Mouse (Mus musculus) hindbrain, embryonic 16.5 days (tissue): ENCODE measurements around the gene Hormad2. TPM values are rescaled to one million over a fixed set of nuclear protein-coding genes. Genes with fewer than 3 reads are reported as not detected.

Source experiments
- polyA plus RNA-seq: library from polyadenylated mRNA; unstranded; fragments of >200 nt; fragmentation: Nextera tagmentation; extraction: Ambion mirVana; gene quantifications from 2 replicates; pipeline ENCODE4 v1.2.1, GENCODE M21; 2015

Gene Hormad2
- polyA plus RNA-seq, 1 experiment from 2014 or later, result 0.48 TPM

Other genes starting within 250 kb of the Hormad2 start
- gene Castor1, start 222.9 kb downstream of the Hormad2 start, polyA plus RNA-seq, result 6.7 and 7.4 TPM in 2 replicates
- not detected in 2 replicates for gene Osm, start 204.7 kb downstream of the Hormad2 start, polyA plus RNA-seq
- gene Lif, start 183.5 kb downstream of the Hormad2 start, polyA plus RNA-seq, result 0.05 TPM in 1 of 2 replicates, not detected in the other
- gene Mtmr3, start 153.8 kb upstream of the Hormad2 start, polyA plus RNA-seq, result 28.7 and 33.5 TPM in 2 replicates
- not detected in 2 replicates for gene Gm11032, start 179.0 kb upstream of the Hormad2 start, polyA plus RNA-seq
- gene Ascc2, start 196.6 kb upstream of the Hormad2 start, polyA plus RNA-seq, result 18.4 and 20.6 TPM in 2 replicates